Mouse (Mus musculus) embryonic facial prominence, embryonic 15.5 days (tissue): ENCODE data around the gene Ripor1. TPM values are rescaled to one million over a fixed set of nuclear protein-coding genes. Genes with fewer than 3 reads are reported as not detected.
"Not testable (repeated sequence)": the region's sequence is repeated elsewhere in the genome, so short reads cannot be mapped to it uniquely, and the experiment has no call there.

Experiments
- ATAC-seq: fragments of 200-750 bp; cut with Nextera tagmentation; 2 replicates; pipeline ENCODE4 v1.8.0; 2017; ENCODE audit warnings: low read depth, moderate TSS enrichment; ENCODE audit not compliant: insufficient number of reproducible peaks, low FRiP score, low TSS enrichment
- H3K27ac ChIP-seq: fragments of 300-500 bp; sonication (generic); replicated peaks from 2 replicates; pipeline ENCODE4 v1.5.1; 2015; ENCODE audit warnings: mild to moderate bottlenecking, inconsistent platforms
- H3K27me3 ChIP-seq: fragments of 300-500 bp; sonication (generic); 2 replicates; pipeline ENCODE4 v1.6.1; 2015; ENCODE audit warnings: inconsistent platforms
- H3K36me3 ChIP-seq: fragments of 300-500 bp; sonication (generic); 2 replicates; pipeline ENCODE4 v1.6.1; 2015; ENCODE audit warnings: mild to moderate bottlenecking, inconsistent platforms
- H3K4me1 ChIP-seq: fragments of 300-500 bp; sonication (generic); 2 replicates; pipeline ENCODE4 v1.6.1; 2015; ENCODE audit warnings: inconsistent platforms
- H3K4me2 ChIP-seq: fragments of 300-500 bp; sonication (generic); replicated peaks from 2 replicates; pipeline ENCODE4 v1.6.1; 2015; ENCODE audit warnings: mild to moderate bottlenecking, inconsistent platforms
- H3K4me3 ChIP-seq: fragments of 300-500 bp; sonication (generic); replicated peaks from 2 replicates; pipeline ENCODE4 v1.5.1; 2015; ENCODE audit warnings: mild to moderate bottlenecking, inconsistent platforms
- H3K9ac ChIP-seq: fragments of 300-500 bp; sonication (generic); 2 replicates; pipeline ENCODE4 v1.6.1; 2015; ENCODE audit warnings: inconsistent platforms
- H3K9me3 ChIP-seq: fragments of 300-500 bp; sonication (generic); replicated peaks from 2 replicates; pipeline ENCODE4 v1.6.1; 2016; ENCODE audit warnings: inconsistent platforms
- WGBS: fragments of 180-500 bp; shearing (Covaris S2); methylation state at CpG from one replicate; pipeline ENCODE4 v1.1.7; 2015; 5-methylcytosine and 5-hydroxymethylcytosine counted together
- polyA plus RNA-seq: library from polyadenylated mRNA; unstranded; fragments of >200 nt; fragmentation: Nextera tagmentation; extraction: Ambion mirVana; gene quantifications from 2 replicates; pipeline ENCODE4 v1.2.1, GENCODE M21; 2015

The Ripor1 gene
- polyA plus RNA-seq, 1 experiment from 2014 or later = 24.9 TPM

DNA sequence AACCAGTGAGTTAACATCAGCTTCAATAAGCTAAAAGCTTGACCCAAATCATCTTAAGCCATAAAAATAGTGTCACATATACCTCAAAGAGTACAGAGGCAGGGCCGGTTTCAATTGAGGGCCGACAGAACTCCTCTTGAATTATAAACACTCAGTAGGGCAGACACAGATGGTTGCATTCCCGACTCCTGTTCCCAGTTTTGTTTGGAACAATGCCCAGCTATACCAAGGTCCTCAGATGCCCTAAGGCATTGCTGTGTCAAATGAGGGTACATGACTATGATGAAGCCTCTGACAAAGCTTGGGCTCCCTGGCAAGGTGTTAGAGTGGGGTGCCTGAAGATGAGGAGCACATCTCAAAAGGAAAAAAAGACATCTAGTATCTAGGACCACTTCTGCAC is 29.5 kb upstream of the Ripor1 start:
- Histone ChIP-seq H3K36me3 (no peaks in the 10 kb centered on the region), H3K4me2 (no peak overlapping the region), H3K27ac (no peak overlapping the region), H3K27me3 (no peaks in the 10 kb centered on the region), H3K9ac (no peak overlapping the region), H3K9me3 (no peaks in the 10 kb centered on the region), H3K4me1 (0 out of 2 replicates have a peak, but pooled peaks cover 3% of the 10 kb centered on the region), H3K4me3 (no peak overlapping the region)
- no peak for ATAC-seq
- WGBS = 36% methylated on average over 3 of the region's 3 CpGs

DNA sequence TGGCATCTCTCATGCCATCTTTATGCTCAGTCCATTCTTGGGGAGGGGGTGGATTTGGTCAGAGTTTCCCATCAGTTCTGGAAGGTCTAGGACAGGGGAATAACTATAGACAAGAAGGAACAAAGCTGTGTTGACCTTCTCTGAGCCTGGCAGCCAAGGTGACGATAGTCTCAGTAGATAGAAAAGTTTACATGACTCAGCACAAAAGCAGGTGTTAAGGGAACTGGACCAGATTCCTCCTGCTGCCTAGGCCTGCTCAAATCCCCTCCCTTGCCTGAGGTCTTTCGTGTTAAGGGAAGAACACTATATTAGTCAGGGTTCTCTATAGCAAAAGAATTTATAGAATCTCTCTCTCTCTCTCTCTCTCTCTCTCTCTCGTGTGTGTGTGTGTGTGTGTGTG is 25.3 kb upstream of the Ripor1 start:
- 56% methylated on average over 3 of the region's 3 CpGs for WGBS
- Histone ChIP-seq H3K9ac (no peak overlapping the region), H3K36me3 (no peaks in the 10 kb centered on the region), H3K27me3 (no peaks in the 10 kb centered on the region), H3K4me1 (0 out of 2 replicates have a peak, but pooled peaks cover 3% of the 10 kb centered on the region), H3K4me2 (no peak overlapping the region), H3K27ac (no peak overlapping the region), H3K9me3 (no peaks in the 10 kb centered on the region), H3K4me3 (no peak overlapping the region)
- ATAC-seq = no peak

DNA sequence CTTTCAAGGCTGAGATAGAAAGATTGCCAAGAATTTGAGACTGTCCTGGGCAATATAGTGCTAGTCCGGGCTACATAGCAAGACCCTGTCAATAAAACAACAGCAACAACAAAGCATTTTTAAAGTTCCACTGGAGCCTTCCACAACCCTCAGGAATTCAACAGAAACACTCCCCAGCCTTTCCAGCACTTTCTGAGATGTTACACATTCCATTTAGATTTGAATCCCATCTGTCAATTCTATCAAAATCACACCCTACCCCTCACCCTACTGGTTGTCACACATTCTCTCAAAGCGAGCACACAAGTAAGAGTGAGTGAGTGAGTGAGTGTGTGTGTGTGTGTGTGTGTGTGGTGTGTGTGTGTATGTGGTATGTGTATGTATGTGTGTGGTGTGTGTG is 12.6 kb upstream of the Ripor1 start:
- Histone ChIP-seq H3K4me2 (no peak overlapping the region), H3K36me3 (no peaks in the 10 kb centered on the region), H3K4me1 (peaks cover 24% of the 10 kb centered on the region), H3K27me3 (no peaks in the 10 kb centered on the region), H3K27ac (no peak overlapping the region), H3K9me3 (no peaks in the 10 kb centered on the region), H3K9ac (no peak overlapping the region), H3K4me3 (no peak overlapping the region)
- no peak for ATAC-seq
- WGBS = 48% methylated on average over 2 of the region's 2 CpGs

DNA sequence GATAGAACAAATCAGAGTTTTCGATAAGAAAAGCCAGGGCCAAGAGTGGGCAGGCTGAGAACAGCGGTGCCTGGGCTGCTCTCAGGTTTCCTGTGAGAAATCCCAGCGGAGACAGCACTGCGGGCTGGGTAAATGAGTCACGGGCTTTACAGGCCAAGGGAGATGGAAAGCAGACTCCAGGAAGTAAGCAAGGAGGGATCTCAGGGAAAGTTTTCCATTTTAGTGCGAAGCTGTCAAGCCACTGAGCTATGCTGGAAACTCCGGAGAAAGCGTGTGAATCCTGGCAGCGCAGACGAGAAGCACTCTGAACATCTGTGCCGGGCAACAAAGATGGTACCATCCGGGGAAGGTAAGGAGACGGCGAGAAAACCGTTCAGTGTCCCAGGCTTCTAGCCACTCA is 11.2 kb upstream of the Ripor1 start:
- H3K9me3 ChIP-seq = no peaks in the 10 kb centered on the region
- H3K4me3 ChIP-seq = peak overlapping the region; percentile 29
- WGBS = 9% methylated on average over 15 of the region's 15 CpGs
- peak; percentile 84 for ATAC-seq
- H3K27me3 ChIP-seq = no peaks in the 10 kb centered on the region
- peak overlapping the region; percentile 45 for H3K4me2 ChIP-seq
- H3K27ac ChIP-seq = peak overlapping the region; percentile 87
- H3K4me1 ChIP-seq = peaks cover 24% of the 10 kb centered on the region
- H3K36me3 ChIP-seq = no peaks in the 10 kb centered on the region
- peak overlapping the region; percentile 7; the same call in 1 of the 2 replicates for H3K9ac ChIP-seq

DNA sequence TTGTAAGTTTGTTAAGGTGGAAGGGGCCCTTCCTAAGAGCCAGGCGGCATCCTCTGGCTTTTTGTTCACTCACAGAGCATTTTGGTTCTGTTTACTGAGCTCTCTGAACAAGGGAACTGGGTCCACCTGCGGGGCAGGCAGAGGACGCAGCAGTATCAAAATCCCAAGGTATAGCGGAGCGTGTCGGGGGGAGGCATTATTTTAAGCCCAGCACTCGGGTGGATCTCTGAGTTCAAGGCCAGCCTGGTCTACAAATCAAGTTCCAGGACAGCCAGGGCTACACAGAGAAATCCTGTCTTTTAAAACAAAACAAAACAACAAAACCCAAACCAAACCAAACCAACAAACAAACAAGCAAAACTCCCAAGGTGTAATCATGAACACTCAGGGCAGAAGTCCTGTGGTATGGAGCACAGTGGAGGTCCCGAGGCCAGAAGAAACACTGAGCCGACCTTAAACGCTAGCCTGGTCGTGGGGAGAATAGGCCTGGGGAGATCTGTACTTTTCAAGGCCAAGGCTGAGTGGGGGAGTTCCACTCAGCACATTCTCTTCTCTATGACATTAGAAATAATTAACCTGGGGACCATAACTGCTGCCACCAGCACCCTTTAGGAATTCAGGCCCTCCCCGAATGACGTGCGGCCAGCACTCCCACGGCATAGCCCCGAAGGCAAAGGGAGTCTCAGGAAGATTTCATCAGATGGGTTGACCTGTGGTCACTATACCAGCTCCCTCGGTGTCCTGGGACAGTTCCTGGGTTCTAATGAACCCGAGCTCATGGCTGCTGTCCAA is 10.4 kb upstream of the Ripor1 start:
- Histone ChIP-seq H3K36me3 (no peaks in the 10 kb centered on the region), H3K4me1 (peaks cover 24% of the 10 kb centered on the region), H3K4me3 (peak overlapping the region; percentile 29), H3K9ac (no peak overlapping the region), H3K27ac (peak overlapping the region; percentile 87), H3K4me2 (peak overlapping the region; percentile 45), H3K9me3 (no peaks in the 10 kb centered on the region), H3K27me3 (no peaks in the 10 kb centered on the region)
- WGBS = 74% methylated on average over 18 of the region's 18 CpGs
- ATAC-seq = no peak

DNA sequence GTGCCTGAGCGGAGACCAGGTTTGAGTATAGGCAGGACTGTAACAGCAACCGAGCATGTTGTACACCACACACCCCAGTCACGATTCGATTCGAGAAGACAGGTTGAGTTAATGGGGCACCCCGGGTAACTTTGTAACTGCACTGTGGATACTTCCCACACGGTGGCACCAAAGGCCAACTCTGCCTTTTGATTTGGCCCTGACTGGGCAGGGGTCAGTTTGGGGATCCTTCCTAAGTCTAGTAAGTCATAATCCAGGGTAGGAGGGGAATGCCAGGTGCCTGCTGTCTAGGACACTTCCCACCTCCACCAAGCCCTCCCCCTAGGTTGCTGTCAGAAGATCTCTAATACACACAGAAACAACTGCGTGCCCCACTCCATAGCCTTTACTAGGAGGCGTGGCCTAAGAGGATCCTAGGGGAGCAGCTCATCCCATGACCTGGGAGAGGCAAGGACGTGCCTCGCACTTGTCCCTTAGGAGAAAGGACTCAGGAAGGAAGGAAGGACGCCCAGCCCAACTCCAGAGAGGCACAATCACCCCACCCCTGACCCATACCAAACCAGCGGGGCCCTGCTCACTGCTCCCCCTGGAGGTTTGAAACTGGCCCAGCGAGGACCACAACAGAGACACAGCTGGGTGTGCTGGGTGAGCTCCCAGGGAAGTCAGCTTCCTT is 8.6 kb upstream of the Ripor1 start:
- Histone ChIP-seq H3K9me3 (no peaks in the 10 kb centered on the region), H3K4me1 (peaks cover 24% of the 10 kb centered on the region), H3K27ac (no peak overlapping the region), H3K36me3 (no peaks in the 10 kb centered on the region), H3K4me2 (peak overlapping the region; percentile 35), H3K9ac (no peak overlapping the region), H3K4me3 (peak overlapping the region; percentile 18; the same call in 1 of the 2 replicates), H3K27me3 (no peaks in the 10 kb centered on the region)
- WGBS = 8% methylated on average over 14 of the region's 14 CpGs
- 0 out of 2 replicates have a peak, but pooled peaks have one; percentile 36 for ATAC-seq

DNA sequence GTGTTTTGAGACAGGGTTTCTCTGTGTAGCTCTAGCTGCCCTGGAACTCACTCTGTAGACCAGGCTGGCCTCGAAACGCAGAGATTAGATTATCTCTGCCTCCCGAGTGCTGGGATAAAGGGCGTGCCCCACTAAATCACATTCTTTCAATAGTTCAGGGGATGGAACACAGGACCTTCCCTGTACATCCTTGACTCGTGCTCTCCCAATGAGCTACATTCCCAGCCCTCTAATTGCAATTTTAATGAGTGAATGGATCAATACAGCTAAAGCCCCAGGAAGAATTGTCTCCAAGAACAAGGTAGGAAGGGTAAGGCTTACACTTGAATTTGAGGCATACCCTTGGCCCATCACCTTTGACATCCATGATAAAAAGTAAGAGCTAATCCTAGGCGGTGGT is 6.3 kb upstream of the Ripor1 start:
- no peak for ATAC-seq
- 75% methylated on average over 6 of the region's 6 CpGs for WGBS
- H3K36me3 ChIP-seq = no peaks in the 10 kb centered on the region

DNA sequence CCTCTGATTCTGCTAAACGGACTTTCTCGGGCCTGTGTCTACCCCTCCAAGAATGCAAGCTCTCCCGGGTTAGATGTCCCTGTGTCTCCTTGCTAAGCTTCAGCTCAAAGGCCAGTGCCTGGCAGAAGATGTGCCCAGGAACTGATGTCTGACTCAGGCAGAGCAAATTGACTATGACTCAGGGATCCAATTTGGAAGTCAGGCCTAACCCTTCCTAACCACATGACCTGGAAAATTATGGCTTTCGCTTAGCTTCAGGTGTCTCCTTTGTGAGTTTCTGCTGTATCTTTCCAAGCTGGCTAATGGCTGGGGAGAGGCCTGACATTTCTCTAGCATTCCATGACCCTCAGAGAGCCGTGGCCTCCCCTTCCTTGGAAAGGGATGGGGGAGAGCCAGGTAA is 3.8 kb upstream of the Ripor1 start:
- Histone ChIP-seq H3K27me3 (no peaks in the 10 kb centered on the region), H3K4me3 (no peak overlapping the region), H3K9me3 (no peaks in the 10 kb centered on the region), H3K4me1 (peaks cover 14% of the 10 kb centered on the region), H3K4me2 (no peak overlapping the region), H3K9ac (no peak overlapping the region), H3K36me3 (no peaks in the 10 kb centered on the region), H3K27ac (no peak overlapping the region)
- 69% methylated on average over 5 of the region's 5 CpGs for WGBS
- no peak for ATAC-seq

More for the DNA sequence above, 6.3 kb upstream of the Ripor1 start:
- Histone ChIP-seq H3K27me3 (no peaks in the 10 kb centered on the region), H3K4me3 (no peak overlapping the region), H3K9ac (no peak overlapping the region), H3K27ac (no peak overlapping the region), H3K4me2 (no peak overlapping the region), H3K4me1 (peaks cover 22% of the 10 kb centered on the region), H3K9me3 (no peaks in the 10 kb centered on the region)

DNA sequence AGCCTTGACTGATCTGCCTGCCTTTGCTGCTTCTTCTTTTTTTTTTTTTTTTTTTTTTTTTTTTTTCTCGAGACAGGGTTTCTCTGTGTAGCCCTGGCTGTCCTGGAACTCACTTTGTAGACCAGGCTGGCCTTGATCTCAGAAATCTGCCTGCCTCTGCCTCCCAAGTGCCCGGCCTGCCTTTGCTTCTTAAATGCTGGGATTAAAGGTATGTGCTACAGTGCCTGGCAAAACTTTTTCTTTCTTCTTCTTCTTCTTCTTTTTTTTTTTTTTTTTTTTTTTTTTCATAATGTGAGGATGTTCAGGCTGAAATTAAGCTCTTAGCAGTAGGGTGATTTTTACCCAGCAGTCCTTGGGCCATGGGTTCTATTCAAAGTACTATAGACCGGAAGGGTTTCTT is 2.5 kb upstream of the Ripor1 start:
- not testable (repeated sequence) for H3K27me3 ChIP-seq, H3K9me3 ChIP-seq, H3K4me2 ChIP-seq, H3K9ac ChIP-seq, H3K4me3 ChIP-seq, H3K36me3 ChIP-seq, H3K27ac ChIP-seq, ATAC-seq
- 88% methylated on average over 3 of the region's 3 CpGs for WGBS
- H3K4me1 ChIP-seq = peaks cover 19% of the 10 kb centered on the region

DNA sequence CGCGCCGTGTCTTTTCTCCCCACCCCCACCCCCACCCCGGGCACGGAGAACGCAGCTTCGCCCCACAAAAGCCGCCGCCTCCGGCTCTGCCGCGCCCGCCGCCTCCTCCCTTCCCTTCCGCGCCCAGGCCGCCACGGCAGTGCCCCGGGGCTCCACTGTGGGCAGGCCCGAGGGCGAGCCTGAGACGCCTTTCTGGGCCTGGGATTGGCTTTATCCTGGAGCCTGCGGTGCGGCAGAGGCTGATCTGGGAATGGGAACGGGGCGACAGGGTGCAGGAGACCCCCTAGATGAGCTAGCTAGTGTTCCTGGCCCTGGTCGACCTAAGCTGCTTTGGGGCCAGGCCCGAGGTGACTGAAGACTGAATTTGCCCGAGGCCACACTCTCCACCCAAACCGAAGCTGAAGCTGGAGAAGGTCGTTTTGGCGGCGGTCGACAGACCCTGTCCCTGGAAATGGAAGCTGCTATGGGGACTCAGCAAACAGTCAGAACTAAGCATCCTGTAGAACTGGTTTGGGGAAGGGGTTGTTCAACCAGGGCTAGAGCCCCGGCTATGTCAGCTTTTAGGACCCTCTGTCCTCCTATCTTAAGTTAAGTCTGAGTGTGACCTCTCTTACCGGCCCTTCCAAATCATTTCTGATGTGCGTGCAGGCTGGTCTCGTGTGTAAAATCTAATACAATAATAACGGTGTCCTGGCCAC is 585 bp downstream of the Ripor1 start:
- Histone ChIP-seq H3K4me1 (peaks cover 22% of the 10 kb centered on the region), H3K4me2 (peak overlapping the region; percentile 93), H3K36me3 (no peaks in the 10 kb centered on the region), H3K4me3 (peak overlapping the region; percentile 82), H3K27ac (peak overlapping the region; percentile 89), H3K9ac (peak overlapping the region; percentile 72), H3K27me3 (no peaks in the 10 kb centered on the region), H3K9me3 (no peaks in the 10 kb centered on the region)
- whole genome bisulfite sequencing = under 1% methylated on average over 39 of the region's 39 CpGs
- ATAC-seq = peak; percentile 53
